Mouse (Mus musculus): Measurements from ENCODE around the gene Gm16253. TPM values are rescaled to one million over a fixed set of nuclear protein-coding genes. Genes with fewer than 3 reads are reported as not detected.
"Not testable (repeated sequence)": the region's sequence is repeated elsewhere in the genome, so short reads cannot be mapped to it uniquely, and the experiment has no call there.

The Gm16253 gene
- polyA plus RNA-seq, 1 experiment: not detected

- Histone ChIP-seq H3K4me3 (ENCODE audit: control insufficient read depth, insufficient read depth, low read length) (no peak overlapping the region), H3K27ac (ENCODE audit: control insufficient read depth, insufficient read depth, low read length) (no peak overlapping the region), H3K4me1 (replicated peaks; ENCODE audit: control insufficient read depth, insufficient read depth, low read length) (peaks cover 28% of the 10 kb centered on the region), H3K27me3 (ENCODE audit: control insufficient read depth, insufficient read depth, low read length) (peaks cover 35% of the 10 kb centered on the region; the same call in 1 of the 2 replicates), H3K36me3 (ENCODE audit: control insufficient read depth, insufficient read depth, low read length) (no peaks in the 10 kb centered on the region)
- no peak for TF ChIP-seq POLR2A (IDR thresholded peaks at IDR 0.05; ENCODE audit: control insufficient read depth, extremely low read depth, insufficient read depth, low read length, poor library complexity)
- no peak for TF ChIP-seq CTCF (IDR thresholded peaks at IDR 0.05; ENCODE audit: borderline replicate concordance, control insufficient read depth, extremely low read depth, insufficient read depth, low read length, poor library complexity)
- WGBS: 97% methylated on average over 3 of the region's 3 CpGs
- no peak for DNase-seq
Observed at GRCm38 (mm10) chr3:96599411-96599810, 22.6 kb downstream of the Gm16253 start.

- peak within 1 kb of the TSS; percentile 80 for H3K4me3 ChIP-seq (ENCODE audit: control insufficient read depth, insufficient read depth, low read length)
- no peaks in the 10 kb centered on the region for H3K36me3 ChIP-seq (ENCODE audit: control insufficient read depth, insufficient read depth, low read length)
- 1% methylated on average over 27 of the region's 27 CpGs for WGBS
- H3K27ac ChIP-seq (ENCODE audit: control insufficient read depth, insufficient read depth, low read length): no peak within 1 kb of the TSS
- peaks cover 28% of the 10 kb centered on the region for H3K4me1 ChIP-seq (replicated peaks; ENCODE audit: control insufficient read depth, insufficient read depth, low read length)
- H3K27me3 ChIP-seq (ENCODE audit: control insufficient read depth, insufficient read depth, low read length): peaks cover 33% of the 10 kb centered on the region; the same call in 1 of the 2 replicates
- peak; percentile 37; the same call in 1 of the 2 replicates for TF ChIP-seq POLR2A (IDR thresholded peaks at IDR 0.05; ENCODE audit: control insufficient read depth, extremely low read depth, insufficient read depth, low read length, poor library complexity)
- no peak for TF ChIP-seq CTCF (IDR thresholded peaks at IDR 0.05; ENCODE audit: borderline replicate concordance, control insufficient read depth, extremely low read depth, insufficient read depth, low read length, poor library complexity)
- peak; percentile 88 for DNase-seq
Observed at GRCm38 (mm10) chr3:96600639-96601250, 24.0 kb downstream of the Gm16253 start, which contains the start of gene Lix1l. TSS of gene Lix1l (plus strand) at chr3:96601149.

GRCm38 (mm10) chr3:96601251-96601787 is 24.5 kb downstream of the Gm16253 start:
- TF ChIP-seq POLR2A (IDR thresholded peaks at IDR 0.05; ENCODE audit: control insufficient read depth, extremely low read depth, insufficient read depth, low read length, poor library complexity) (no peak), CTCF (IDR thresholded peaks at IDR 0.05; ENCODE audit: borderline replicate concordance, control insufficient read depth, extremely low read depth, insufficient read depth, low read length, poor library complexity) (no peak)
- no peaks in the 10 kb centered on the region for H3K36me3 ChIP-seq (ENCODE audit: control insufficient read depth, insufficient read depth, low read length)
- H3K4me1 ChIP-seq (replicated peaks; ENCODE audit: control insufficient read depth, insufficient read depth, low read length): peaks cover 25% of the 10 kb centered on the region
- no peak for DNase-seq
- peak overlapping the region; percentile 80 for H3K4me3 ChIP-seq (ENCODE audit: control insufficient read depth, insufficient read depth, low read length)
- H3K27ac ChIP-seq (ENCODE audit: control insufficient read depth, insufficient read depth, low read length): no peak overlapping the region
- peaks cover 29% of the 10 kb centered on the region; the same call in 1 of the 2 replicates for H3K27me3 ChIP-seq (ENCODE audit: control insufficient read depth, insufficient read depth, low read length)
- WGBS: 1% methylated on average over 40 of the region's 40 CpGs

- no peak for DNase-seq
- WGBS: 74% methylated on average over 10 of the region's 10 CpGs
- peaks cover 21% of the 10 kb centered on the region; the same call in 1 of the 2 replicates for H3K27me3 ChIP-seq (ENCODE audit: control insufficient read depth, insufficient read depth, low read length)
- no peak for TF ChIP-seq POLR2A (IDR thresholded peaks at IDR 0.05; ENCODE audit: control insufficient read depth, extremely low read depth, insufficient read depth, low read length, poor library complexity)
- TF ChIP-seq CTCF (IDR thresholded peaks at IDR 0.05; ENCODE audit: borderline replicate concordance, control insufficient read depth, extremely low read depth, insufficient read depth, low read length, poor library complexity): no peak
- peaks cover 18% of the 10 kb centered on the region for H3K4me1 ChIP-seq (replicated peaks; ENCODE audit: control insufficient read depth, insufficient read depth, low read length)
- no peak overlapping the region for H3K4me3 ChIP-seq (ENCODE audit: control insufficient read depth, insufficient read depth, low read length)
- no peak overlapping the region for H3K27ac ChIP-seq (ENCODE audit: control insufficient read depth, insufficient read depth, low read length)
- no peaks in the 10 kb centered on the region for H3K36me3 ChIP-seq (ENCODE audit: control insufficient read depth, insufficient read depth, low read length)
Observed at GRCm38 (mm10) chr3:96601941-96602703, 25.3 kb downstream of the Gm16253 start.

- Histone ChIP-seq H3K27ac (ENCODE audit: control insufficient read depth, insufficient read depth, low read length) (no peak overlapping the region), H3K4me3 (ENCODE audit: control insufficient read depth, insufficient read depth, low read length) (no peak overlapping the region), H3K4me1 (replicated peaks; ENCODE audit: control insufficient read depth, insufficient read depth, low read length) (peaks cover 13% of the 10 kb centered on the region), H3K36me3 (ENCODE audit: control insufficient read depth, insufficient read depth, low read length) (no peaks in the 10 kb centered on the region), H3K27me3 (ENCODE audit: control insufficient read depth, insufficient read depth, low read length) (peaks cover 16% of the 10 kb centered on the region; the same call in 1 of the 2 replicates)
- WGBS: 77% methylated on average over 5 of the region's 5 CpGs
- DNase-seq: no peak
- TF ChIP-seq POLR2A (IDR thresholded peaks at IDR 0.05; ENCODE audit: control insufficient read depth, extremely low read depth, insufficient read depth, low read length, poor library complexity) (no peak), CTCF (IDR thresholded peaks at IDR 0.05; ENCODE audit: borderline replicate concordance, control insufficient read depth, extremely low read depth, insufficient read depth, low read length, poor library complexity) (no peak)
Observed at GRCm38 (mm10) chr3:96602704-96603084, 25.9 kb downstream of the Gm16253 start.

GRCm38 (mm10) chr3:96603311-96603710 is 26.5 kb downstream of the Gm16253 start:
- no peak for TF ChIP-seq POLR2A (IDR thresholded peaks at IDR 0.05; ENCODE audit: control insufficient read depth, extremely low read depth, insufficient read depth, low read length, poor library complexity)
- TF ChIP-seq CTCF (IDR thresholded peaks at IDR 0.05; ENCODE audit: borderline replicate concordance, control insufficient read depth, extremely low read depth, insufficient read depth, low read length, poor library complexity): no peak
- H3K27ac ChIP-seq (ENCODE audit: control insufficient read depth, insufficient read depth, low read length): no peak overlapping the region
- no peak overlapping the region for H3K4me3 ChIP-seq (ENCODE audit: control insufficient read depth, insufficient read depth, low read length)
- H3K27me3 ChIP-seq (ENCODE audit: control insufficient read depth, insufficient read depth, low read length): peaks cover 12% of the 10 kb centered on the region; the same call in 1 of the 2 replicates
- 91% methylated on average over 5 of the region's 5 CpGs for WGBS
- H3K4me1 ChIP-seq (replicated peaks; ENCODE audit: control insufficient read depth, insufficient read depth, low read length): peaks cover 7% of the 10 kb centered on the region
- no peaks in the 10 kb centered on the region for H3K36me3 ChIP-seq (ENCODE audit: control insufficient read depth, insufficient read depth, low read length)
- DNase-seq: no peak

- H3K27me3 ChIP-seq (ENCODE audit: control insufficient read depth, insufficient read depth, low read length); H3K4me1 ChIP-seq (replicated peaks; ENCODE audit: control insufficient read depth, insufficient read depth, low read length); DNase-seq; H3K4me3 ChIP-seq (ENCODE audit: control insufficient read depth, insufficient read depth, low read length); H3K27ac ChIP-seq (ENCODE audit: control insufficient read depth, insufficient read depth, low read length); H3K36me3 ChIP-seq (ENCODE audit: control insufficient read depth, insufficient read depth, low read length): not testable (repeated sequence)
- WGBS: 91% methylated on average over 4 of the region's 4 CpGs
Observed at GRCm38 (mm10) chr3:96606007-96606406, 29.2 kb downstream of the Gm16253 start.
